Mouse (Mus musculus): ENCODE results near the gene Mgmt. TPM values are rescaled to one million over a fixed set of nuclear protein-coding genes. Genes with fewer than 3 reads are reported as not detected.

Mgmt gene
- polyA plus RNA-seq, 1 experiment from 2014 or later, result 1.5 TPM

GRCm38 (mm10) chr7:137074324-137074723 is 179.9 kb downstream of the Mgmt start:
- Histone ChIP-seq H3K9ac (replicated peaks; ENCODE audit: low read length) (no peak overlapping the region), H3K27me3 (ENCODE audit: control insufficient read depth, insufficient read depth, low read length) (no peaks in the 10 kb centered on the region), H3K4me3 (replicated peaks; ENCODE audit: low read depth, low read length) (no peak overlapping the region), H3K9me3 (ENCODE audit: control insufficient read depth, low read length) (no peaks in the 10 kb centered on the region), H3K4me1 (ENCODE audit: control insufficient read depth, insufficient read depth, low read length) (no peaks in the 10 kb centered on the region), H3K36me3 (ENCODE audit: control insufficient read depth, insufficient read depth, low read length) (no peaks in the 10 kb centered on the region), H3K4me2 (ENCODE audit: low read length) (no peak overlapping the region), H3K27ac (replicated peaks; ENCODE audit: low read depth, low read length) (no peak overlapping the region)
- 69% methylated on average over 6 of the region's 6 CpGs for WGBS
- DNase-seq, result no peak
- no peak for ATAC-seq (ENCODE audit: low FRiP score, low TSS enrichment)

GRCm38 (mm10) chr7:137075301-137075700 is 180.9 kb downstream of the Mgmt start:
- ATAC-seq (ENCODE audit: low FRiP score, low TSS enrichment) (no peak), DNase-seq (no peak)
- Histone ChIP-seq H3K27me3 (ENCODE audit: control insufficient read depth, insufficient read depth, low read length) (no peaks in the 10 kb centered on the region), H3K9ac (replicated peaks; ENCODE audit: low read length) (no peak overlapping the region), H3K4me2 (ENCODE audit: low read length) (no peak overlapping the region), H3K27ac (replicated peaks; ENCODE audit: low read depth, low read length) (no peak overlapping the region), H3K36me3 (ENCODE audit: control insufficient read depth, insufficient read depth, low read length) (no peaks in the 10 kb centered on the region), H3K4me3 (replicated peaks; ENCODE audit: low read depth, low read length) (no peak overlapping the region), H3K9me3 (ENCODE audit: control insufficient read depth, low read length) (no peaks in the 10 kb centered on the region), H3K4me1 (ENCODE audit: control insufficient read depth, insufficient read depth, low read length) (no peaks in the 10 kb centered on the region)
- WGBS, result 91% methylated on average over 1 of the region's 1 CpGs

GRCm38 (mm10) chr7:137080171-137080570 is 185.8 kb downstream of the Mgmt start:
- H3K4me2 ChIP-seq (ENCODE audit: low read length), result no peak overlapping the region
- 92% methylated on average over 4 of the region's 4 CpGs for WGBS
- no peak overlapping the region for H3K27ac ChIP-seq (replicated peaks; ENCODE audit: low read depth, low read length)
- no peaks in the 10 kb centered on the region for H3K9me3 ChIP-seq (ENCODE audit: control insufficient read depth, low read length)
- no peaks in the 10 kb centered on the region for H3K36me3 ChIP-seq (ENCODE audit: control insufficient read depth, insufficient read depth, low read length)
- ATAC-seq (ENCODE audit: low FRiP score, low TSS enrichment), result no peak
- H3K9ac ChIP-seq (replicated peaks; ENCODE audit: low read length), result no peak overlapping the region
- DNase-seq, result no peak
- H3K27me3 ChIP-seq (ENCODE audit: control insufficient read depth, insufficient read depth, low read length), result no peaks in the 10 kb centered on the region
- no peaks in the 10 kb centered on the region for H3K4me1 ChIP-seq (ENCODE audit: control insufficient read depth, insufficient read depth, low read length)
- H3K4me3 ChIP-seq (replicated peaks; ENCODE audit: low read depth, low read length), result no peak overlapping the region

- ATAC-seq (ENCODE audit: low FRiP score, low TSS enrichment), result no peak
- no peaks in the 10 kb centered on the region for H3K9me3 ChIP-seq (ENCODE audit: control insufficient read depth, low read length)
- no peak overlapping the region for H3K4me3 ChIP-seq (replicated peaks; ENCODE audit: low read depth, low read length)
- H3K4me2 ChIP-seq (ENCODE audit: low read length), result no peak overlapping the region
- H3K27me3 ChIP-seq (ENCODE audit: control insufficient read depth, insufficient read depth, low read length), result no peaks in the 10 kb centered on the region
- H3K4me1 ChIP-seq (ENCODE audit: control insufficient read depth, insufficient read depth, low read length), result peaks cover 8% of the 10 kb centered on the region
- no peak overlapping the region for H3K27ac ChIP-seq (replicated peaks; ENCODE audit: low read depth, low read length)
- no peaks in the 10 kb centered on the region for H3K36me3 ChIP-seq (ENCODE audit: control insufficient read depth, insufficient read depth, low read length)
- 89% methylated on average over 6 of the region's 6 CpGs for WGBS
- no peak for DNase-seq
- no peak overlapping the region for H3K9ac ChIP-seq (replicated peaks; ENCODE audit: low read length)
Measured at GRCm38 (mm10) chr7:137082171-137082570, 187.8 kb downstream of the Mgmt start.

GRCm38 (mm10) chr7:137084651-137085050 is 190.2 kb downstream of the Mgmt start:
- no peak for DNase-seq
- H3K4me3 ChIP-seq (replicated peaks; ENCODE audit: low read depth, low read length), result no peak overlapping the region
- 96% methylated on average over 7 of the region's 7 CpGs for WGBS
- H3K9ac ChIP-seq (replicated peaks; ENCODE audit: low read length), result no peak overlapping the region
- H3K4me2 ChIP-seq (ENCODE audit: low read length), result no peak overlapping the region
- H3K27me3 ChIP-seq (ENCODE audit: control insufficient read depth, insufficient read depth, low read length), result no peaks in the 10 kb centered on the region
- no peaks in the 10 kb centered on the region for H3K36me3 ChIP-seq (ENCODE audit: control insufficient read depth, insufficient read depth, low read length)
- no peak overlapping the region for H3K27ac ChIP-seq (replicated peaks; ENCODE audit: low read depth, low read length)
- ATAC-seq (ENCODE audit: low FRiP score, low TSS enrichment), result no peak
- no peaks in the 10 kb centered on the region for H3K9me3 ChIP-seq (ENCODE audit: control insufficient read depth, low read length)
- peaks cover 8% of the 10 kb centered on the region for H3K4me1 ChIP-seq (ENCODE audit: control insufficient read depth, insufficient read depth, low read length)

GRCm38 (mm10) chr7:137085969-137086606 is 191.7 kb downstream of the Mgmt start:
- Histone ChIP-seq H3K4me1 (ENCODE audit: control insufficient read depth, insufficient read depth, low read length) (peaks cover 10% of the 10 kb centered on the region), H3K9me3 (ENCODE audit: control insufficient read depth, low read length) (no peaks in the 10 kb centered on the region), H3K27ac (replicated peaks; ENCODE audit: low read depth, low read length) (0 out of 2 replicates have a peak overlapping the region, but pooled peaks have one; percentile 45), H3K4me3 (replicated peaks; ENCODE audit: low read depth, low read length) (no peak overlapping the region), H3K27me3 (ENCODE audit: control insufficient read depth, insufficient read depth, low read length) (no peaks in the 10 kb centered on the region), H3K4me2 (ENCODE audit: low read length) (no peak overlapping the region), H3K36me3 (ENCODE audit: control insufficient read depth, insufficient read depth, low read length) (no peaks in the 10 kb centered on the region), H3K9ac (replicated peaks; ENCODE audit: low read length) (no peak overlapping the region)
- WGBS, result 50% methylated on average over 14 of the region's 14 CpGs
- ATAC-seq (ENCODE audit: low FRiP score, low TSS enrichment) (no peak), DNase-seq (peak; percentile 59)

GRCm38 (mm10) chr7:137087136-137087535 is 192.7 kb downstream of the Mgmt start:
- Histone ChIP-seq H3K4me3 (replicated peaks; ENCODE audit: low read depth, low read length) (no peak overlapping the region), H3K27me3 (ENCODE audit: control insufficient read depth, insufficient read depth, low read length) (no peaks in the 10 kb centered on the region), H3K4me1 (ENCODE audit: control insufficient read depth, insufficient read depth, low read length) (peaks cover 16% of the 10 kb centered on the region), H3K9ac (replicated peaks; ENCODE audit: low read length) (no peak overlapping the region), H3K4me2 (ENCODE audit: low read length) (no peak overlapping the region), H3K36me3 (ENCODE audit: control insufficient read depth, insufficient read depth, low read length) (no peaks in the 10 kb centered on the region), H3K27ac (replicated peaks; ENCODE audit: low read depth, low read length) (no peak overlapping the region), H3K9me3 (ENCODE audit: control insufficient read depth, low read length) (no peaks in the 10 kb centered on the region)
- 85% methylated on average over 6 of the region's 6 CpGs for WGBS
- ATAC-seq (ENCODE audit: low FRiP score, low TSS enrichment) (no peak), DNase-seq (no peak)

GRCm38 (mm10) chr7:137088141-137088540 is 193.7 kb downstream of the Mgmt start:
- H3K36me3 ChIP-seq (ENCODE audit: control insufficient read depth, insufficient read depth, low read length), result no peaks in the 10 kb centered on the region
- WGBS, result 90% methylated on average over 6 of the region's 6 CpGs
- no peaks in the 10 kb centered on the region for H3K9me3 ChIP-seq (ENCODE audit: control insufficient read depth, low read length)
- no peak overlapping the region for H3K4me2 ChIP-seq (ENCODE audit: low read length)
- no peak overlapping the region for H3K4me3 ChIP-seq (replicated peaks; ENCODE audit: low read depth, low read length)
- ATAC-seq (ENCODE audit: low FRiP score, low TSS enrichment) (no peak), DNase-seq (no peak)
- no peak overlapping the region for H3K27ac ChIP-seq (replicated peaks; ENCODE audit: low read depth, low read length)
- H3K9ac ChIP-seq (replicated peaks; ENCODE audit: low read length), result no peak overlapping the region
- peaks cover 16% of the 10 kb centered on the region for H3K4me1 ChIP-seq (ENCODE audit: control insufficient read depth, insufficient read depth, low read length)
- no peaks in the 10 kb centered on the region for H3K27me3 ChIP-seq (ENCODE audit: control insufficient read depth, insufficient read depth, low read length)

- no peak for ATAC-seq (ENCODE audit: low FRiP score, low TSS enrichment)
- H3K27me3 ChIP-seq (ENCODE audit: control insufficient read depth, insufficient read depth, low read length), result no peaks in the 10 kb centered on the region
- H3K27ac ChIP-seq (replicated peaks; ENCODE audit: low read depth, low read length), result no peak overlapping the region
- no peak overlapping the region for H3K4me3 ChIP-seq (replicated peaks; ENCODE audit: low read depth, low read length)
- DNase-seq, result no peak
- 84% methylated on average over 1 of the region's 1 CpGs for WGBS
- H3K36me3 ChIP-seq (ENCODE audit: control insufficient read depth, insufficient read depth, low read length), result no peaks in the 10 kb centered on the region
- H3K4me2 ChIP-seq (ENCODE audit: low read length), result no peak overlapping the region
- H3K4me1 ChIP-seq (ENCODE audit: control insufficient read depth, insufficient read depth, low read length), result peaks cover 10% of the 10 kb centered on the region
- no peaks in the 10 kb centered on the region for H3K9me3 ChIP-seq (ENCODE audit: control insufficient read depth, low read length)
- H3K9ac ChIP-seq (replicated peaks; ENCODE audit: low read length), result no peak overlapping the region
Measured at GRCm38 (mm10) chr7:137094551-137094950, 200.1 kb downstream of the Mgmt start.
